Mouse (Mus musculus) embryonic facial prominence, embryonic 10.5 days (tissue): ENCODE results near the gene Eaf2. TPM values are rescaled to one million over a fixed set of nuclear protein-coding genes. Genes with fewer than 3 reads are reported as not detected.

Experiments used
- DNase-seq: peaks from one replicate; pipeline ENCODE4 v3.0.0-alpha.2; 2017; ENCODE audit warnings: low spot score
- H3K27ac ChIP-seq: fragments of 300-500 bp; sonication (generic); replicated peaks from 2 replicates; pipeline ENCODE4 v1.5.1; 2016; ENCODE audit warnings: mild to moderate bottlenecking
- H3K27me3 ChIP-seq: fragments of 300-500 bp; sonication (generic); replicated peaks from 2 replicates; pipeline ENCODE4 v1.6.1; 2016; ENCODE audit warnings: low read depth, mild to moderate bottlenecking; ENCODE audit not compliant: poor library complexity, severe bottlenecking
- H3K36me3 ChIP-seq: fragments of 300-500 bp; sonication (generic); replicated peaks from 2 replicates; pipeline ENCODE4 v1.6.1; 2016; ENCODE audit warnings: mild to moderate bottlenecking, moderate library complexity
- H3K4me1 ChIP-seq: fragments of 300-500 bp; sonication (generic); 2 replicates; pipeline ENCODE4 v1.6.1; 2016
- H3K4me3 ChIP-seq: fragments of 300-500 bp; sonication (generic); 2 replicates; pipeline ENCODE4 v1.5.1; 2016; ENCODE audit warnings: mild to moderate bottlenecking, moderate library complexity
- H3K9me3 ChIP-seq: fragments of 300-500 bp; sonication (generic); 2 replicates; pipeline ENCODE4 v1.6.1; 2016; ENCODE audit warnings: mild to moderate bottlenecking
- WGBS: fragments of 180-500 bp; shearing (Covaris S2); methylation state at CpG from one replicate; pipeline ENCODE4 v1.1.7; 2016; 5-methylcytosine and 5-hydroxymethylcytosine counted together
- polyA plus RNA-seq: library from polyadenylated mRNA; unstranded; fragments of >200 nt; fragmentation: Nextera tagmentation; extraction: Ambion mirVana; gene quantifications from 2 replicates; pipeline ENCODE4 v1.2.1, GENCODE M21; 2016

The Eaf2 gene
- polyA plus RNA-seq, 1 experiment from 2014 or later = 1.4 TPM

DNA sequence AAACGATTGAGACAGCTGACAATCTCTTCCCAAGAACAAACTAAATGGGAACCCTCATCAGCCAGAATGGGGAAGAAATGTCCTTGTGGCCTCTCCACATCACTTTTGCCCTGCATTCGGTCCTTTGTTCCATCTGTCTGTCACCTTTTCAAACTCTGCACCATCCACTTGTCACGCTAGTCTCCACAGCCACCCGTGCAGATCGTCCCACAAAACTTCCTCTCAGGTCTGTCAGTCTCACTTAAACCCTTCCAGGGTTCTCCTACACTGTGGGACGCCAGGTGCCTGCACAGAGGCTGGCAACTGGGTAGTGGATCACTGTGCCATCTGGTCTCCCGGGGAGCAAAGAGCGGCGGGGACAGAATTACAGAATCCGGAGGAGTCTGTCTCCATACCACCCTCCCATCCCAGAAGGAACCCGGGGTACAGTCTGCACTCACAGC, 47.2 kb downstream of the Eaf2 start:
- H3K27ac ChIP-seq = peak overlapping the region; percentile 97; the same call in 1 of the 2 replicates
- WGBS = 3% methylated on average over 11 of the region's 11 CpGs
- no peak for DNase-seq
- H3K9me3 ChIP-seq = no peaks in the 10 kb centered on the region
- peaks cover 14% of the 10 kb centered on the region for H3K4me1 ChIP-seq
- peaks cover 22% of the 10 kb centered on the region for H3K36me3 ChIP-seq
- peaks cover 18% of the 10 kb centered on the region for H3K27me3 ChIP-seq
- peak overlapping the region; percentile 90 for H3K4me3 ChIP-seq

DNA sequence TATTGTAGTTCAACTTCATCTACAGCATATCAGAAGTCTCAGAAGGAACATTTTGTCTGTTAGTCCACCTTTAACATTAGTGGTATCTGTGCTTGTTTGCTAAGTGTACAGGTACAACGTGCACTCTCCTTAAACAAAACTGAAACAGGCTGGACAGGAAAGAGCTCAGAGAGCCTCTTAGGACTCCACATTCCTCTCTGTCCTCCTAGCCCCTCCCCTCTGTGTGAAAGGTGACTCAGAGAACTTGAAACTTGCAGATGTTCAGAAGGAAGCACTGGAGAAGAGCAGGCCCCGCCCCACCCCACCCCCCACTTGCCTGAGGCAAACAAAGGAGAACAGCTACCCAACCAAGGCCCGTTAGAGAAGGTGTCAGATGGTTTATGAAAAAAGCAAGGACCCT, 53.3 kb downstream of the Eaf2 start:
- H3K27ac ChIP-seq = peak overlapping the region; percentile 40; the same call in 1 of the 2 replicates
- WGBS = 5% methylated on average over 3 of the region's 3 CpGs
- peak; percentile 64 for DNase-seq
- H3K4me1 ChIP-seq = peaks cover 13% of the 10 kb centered on the region
- peaks cover 5% of the 10 kb centered on the region for H3K27me3 ChIP-seq
- no peak overlapping the region for H3K4me3 ChIP-seq
- H3K9me3 ChIP-seq = no peaks in the 10 kb centered on the region
- no peaks in the 10 kb centered on the region for H3K36me3 ChIP-seq

DNA sequence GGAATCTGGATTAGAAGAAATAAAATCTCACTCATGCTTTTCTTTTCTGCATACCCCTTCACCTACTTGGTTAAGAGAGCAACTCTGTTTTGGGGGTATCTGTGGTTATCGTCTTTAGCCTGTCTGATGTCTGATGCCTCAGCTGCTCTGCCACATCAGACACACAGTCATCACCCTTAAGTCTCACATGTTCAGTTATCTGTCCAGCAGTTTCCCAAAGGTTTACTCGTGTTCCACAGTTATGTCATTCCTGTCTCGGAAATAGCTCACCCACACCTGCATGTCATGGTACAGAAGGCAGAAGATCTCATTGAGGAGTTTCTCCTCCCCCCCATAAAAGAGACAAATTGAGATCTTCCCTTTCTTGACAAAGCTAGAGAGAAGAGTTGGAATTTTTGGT, 54.1 kb downstream of the Eaf2 start:
- H3K9me3 ChIP-seq = no peaks in the 10 kb centered on the region
- DNase-seq = no peak
- no peaks in the 10 kb centered on the region for H3K36me3 ChIP-seq
- H3K4me1 ChIP-seq = peaks cover 13% of the 10 kb centered on the region
- 78% methylated on average over 3 of the region's 3 CpGs for WGBS
- no peak overlapping the region for H3K4me3 ChIP-seq
- H3K27me3 ChIP-seq = no peaks in the 10 kb centered on the region
- no peak overlapping the region for H3K27ac ChIP-seq

DNA sequence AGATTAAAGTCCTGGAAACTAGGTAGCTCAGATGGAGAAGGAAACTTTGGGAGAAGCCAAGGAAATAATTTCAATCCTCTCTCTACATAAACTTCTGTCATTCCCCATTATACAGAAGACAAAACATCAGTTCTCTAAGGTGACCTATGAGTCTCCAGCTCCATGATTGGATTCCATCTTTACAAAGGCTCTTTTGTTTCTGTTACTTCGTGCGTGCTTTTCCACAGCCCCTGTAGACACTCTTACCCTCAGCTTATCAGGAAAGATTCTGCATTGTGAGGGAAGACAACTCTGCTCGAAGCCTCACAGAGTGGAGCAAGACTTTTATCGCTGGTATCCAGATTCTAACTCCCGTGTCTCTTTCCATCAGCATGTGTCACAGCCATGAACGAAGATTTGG, 54.8 kb downstream of the Eaf2 start:
- no peaks in the 10 kb centered on the region for H3K9me3 ChIP-seq
- DNase-seq = no peak
- no peak overlapping the region for H3K4me3 ChIP-seq
- no peaks in the 10 kb centered on the region for H3K27me3 ChIP-seq
- WGBS = 58% methylated on average over 6 of the region's 6 CpGs
- no peaks in the 10 kb centered on the region for H3K36me3 ChIP-seq
- H3K4me1 ChIP-seq = peaks cover 13% of the 10 kb centered on the region
- no peak overlapping the region for H3K27ac ChIP-seq

DNA sequence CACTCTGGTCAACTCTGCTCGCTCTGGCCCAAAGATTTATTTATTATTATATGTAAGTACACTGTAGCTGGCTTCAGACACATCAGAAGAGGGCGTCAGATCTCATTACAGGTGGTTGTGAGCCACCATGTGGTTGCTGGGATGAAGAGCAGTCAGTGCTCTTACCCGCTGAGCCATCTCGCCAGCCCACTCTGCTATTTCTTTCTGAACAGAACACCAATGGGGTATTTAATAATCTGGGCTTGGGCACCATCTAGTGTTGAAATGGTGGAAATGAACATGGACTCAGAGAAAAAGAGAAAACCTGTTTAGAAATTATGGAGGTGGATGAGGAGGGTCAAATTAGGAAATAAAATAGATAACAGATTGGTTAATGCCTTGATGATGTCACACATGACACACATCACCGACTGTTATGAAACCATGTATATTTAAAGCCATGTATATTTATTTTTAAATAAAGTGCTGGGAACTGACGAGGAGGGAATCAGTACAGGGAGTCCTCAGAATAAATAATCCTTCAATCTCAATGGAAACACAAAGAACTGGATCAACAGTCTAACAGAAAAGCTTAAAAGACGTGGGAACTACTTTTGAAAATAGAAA, 57.4 kb downstream of the Eaf2 start:
- WGBS = 18% methylated on average over 7 of the region's 7 CpGs
- Histone ChIP-seq H3K27ac (no peak overlapping the region), H3K27me3 (no peaks in the 10 kb centered on the region), H3K4me1 (peaks cover 13% of the 10 kb centered on the region), H3K4me3 (no peak overlapping the region), H3K36me3 (no peaks in the 10 kb centered on the region), H3K9me3 (no peaks in the 10 kb centered on the region)
- DNase-seq = peak; percentile 74

DNA sequence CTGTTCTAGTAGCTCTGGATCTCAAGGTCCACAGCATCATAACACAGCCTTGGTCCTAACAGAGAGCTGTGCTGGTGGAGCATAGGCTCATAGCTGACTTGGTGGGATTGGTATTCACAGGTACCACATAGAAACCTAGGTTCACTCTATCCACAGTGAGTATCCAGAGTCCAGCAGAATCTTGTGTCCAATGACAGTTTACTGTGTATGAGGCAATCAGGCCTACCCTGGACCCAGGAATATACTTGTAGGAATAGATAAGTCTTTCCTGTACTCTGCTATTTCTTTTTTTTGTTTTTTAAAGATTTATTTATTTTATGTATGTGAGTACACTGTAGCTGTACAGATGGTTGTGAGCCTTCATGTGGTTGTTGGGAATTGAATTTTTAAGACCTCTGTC, 57.9 kb downstream of the Eaf2 start:
- Histone ChIP-seq H3K9me3 (no peaks in the 10 kb centered on the region), H3K36me3 (no peaks in the 10 kb centered on the region), H3K4me3 (no peak overlapping the region), H3K27me3 (no peaks in the 10 kb centered on the region), H3K4me1 (peaks cover 12% of the 10 kb centered on the region), H3K27ac (no peak overlapping the region)
- no peak for DNase-seq

DNA sequence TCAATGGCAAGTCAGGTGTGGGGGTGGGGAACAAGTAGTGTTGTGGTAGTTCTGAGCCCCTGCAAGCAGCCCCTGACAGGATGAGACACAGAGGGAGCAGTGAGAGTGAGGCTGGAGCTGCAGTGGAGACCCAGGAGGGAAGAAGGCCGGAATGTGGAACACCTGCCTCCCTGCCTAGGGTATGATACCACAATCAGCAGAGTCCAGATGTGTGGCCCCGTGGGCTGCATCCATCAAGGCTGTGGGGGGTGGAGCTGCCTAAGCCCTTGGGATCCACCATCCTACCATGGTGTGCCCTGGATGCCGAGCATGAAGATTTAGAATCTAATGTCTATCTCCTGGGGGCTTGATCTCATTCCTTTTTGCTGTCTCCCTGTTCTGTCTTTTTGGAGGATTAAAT, 61.1 kb downstream of the Eaf2 start:
- H3K27ac ChIP-seq = no peak overlapping the region
- DNase-seq = no peak
- no peak overlapping the region for H3K4me3 ChIP-seq
- H3K4me1 ChIP-seq = no peaks in the 10 kb centered on the region
- H3K36me3 ChIP-seq = no peaks in the 10 kb centered on the region
- no peaks in the 10 kb centered on the region for H3K9me3 ChIP-seq
- no peaks in the 10 kb centered on the region for H3K27me3 ChIP-seq
- whole genome bisulfite sequencing = 67% methylated on average over 3 of the region's 3 CpGs

DNA sequence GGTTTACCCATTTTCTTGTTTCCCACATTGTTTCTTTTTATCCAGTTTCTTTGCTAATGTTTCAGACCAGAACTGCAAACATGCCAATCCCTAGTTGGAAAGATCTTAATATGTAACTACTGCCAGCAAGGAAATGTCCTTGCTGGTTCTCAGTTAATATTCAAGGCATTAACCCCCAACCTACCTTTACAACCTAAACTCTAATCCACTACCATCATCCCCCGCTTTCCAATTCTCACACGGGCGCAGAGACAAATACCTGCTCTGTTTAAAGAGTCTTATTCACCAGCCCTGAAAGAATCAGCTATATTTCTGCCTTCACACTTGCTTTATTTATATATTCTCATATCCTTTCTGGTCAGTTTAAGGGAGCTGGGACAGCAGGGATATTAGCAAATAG, 66.2 kb downstream of the Eaf2 start:
- no peak for DNase-seq
- no peaks in the 10 kb centered on the region for H3K36me3 ChIP-seq
- no peaks in the 10 kb centered on the region for H3K9me3 ChIP-seq
- WGBS = 90% methylated on average over 3 of the region's 3 CpGs
- no peaks in the 10 kb centered on the region for H3K4me1 ChIP-seq
- no peak overlapping the region for H3K4me3 ChIP-seq
- H3K27me3 ChIP-seq = no peaks in the 10 kb centered on the region
- H3K27ac ChIP-seq = no peak overlapping the region

DNA sequence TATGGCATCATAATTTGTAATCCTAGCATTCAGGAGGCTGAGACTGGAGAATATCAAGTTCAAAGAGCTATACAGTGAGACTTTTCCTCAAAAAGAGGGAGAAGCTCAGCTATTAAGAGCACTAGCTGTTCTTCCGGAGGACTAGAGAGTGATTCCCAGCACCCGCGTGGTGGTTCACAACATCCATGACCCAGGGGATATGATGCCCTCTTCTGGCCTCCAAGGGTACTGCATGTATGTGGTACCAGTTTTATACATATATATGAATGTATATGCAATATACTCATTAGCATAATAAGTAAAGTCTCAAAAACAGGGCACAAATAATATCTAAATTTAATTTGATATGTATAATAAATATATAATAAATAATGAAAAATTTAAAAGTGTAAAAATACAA, 72.4 kb downstream of the Eaf2 start:
- Histone ChIP-seq H3K27me3 (no peaks in the 10 kb centered on the region), H3K4me3 (no peak overlapping the region), H3K4me1 (no peaks in the 10 kb centered on the region), H3K27ac (no peak overlapping the region), H3K36me3 (no peaks in the 10 kb centered on the region), H3K9me3 (0 out of 2 replicates have a peak, but pooled peaks cover 2% of the 10 kb centered on the region)
- no peak for DNase-seq
- 89% methylated on average over 3 of the region's 3 CpGs for WGBS

DNA sequence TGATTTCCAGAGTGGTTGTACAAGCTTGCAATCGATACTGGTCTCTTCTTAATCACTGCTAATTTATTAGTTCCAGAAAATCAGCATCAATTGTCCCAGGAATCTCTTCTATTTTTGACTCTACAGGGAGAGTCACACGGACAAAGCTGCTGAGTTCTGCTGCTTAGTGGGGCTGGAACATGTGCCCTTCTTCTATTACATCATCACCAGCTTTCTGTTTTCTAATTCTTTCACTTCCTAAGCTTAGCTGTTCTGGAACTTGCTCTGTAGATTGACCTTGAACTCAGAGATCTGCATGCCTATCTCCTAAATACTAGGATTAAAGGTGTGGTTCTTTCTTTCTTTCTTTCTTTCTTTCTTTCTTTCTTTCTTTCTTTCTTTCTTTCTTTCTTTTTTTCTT, 76.5 kb downstream of the Eaf2 start:
- 81% methylated on average over 2 of the region's 2 CpGs for WGBS
- Histone ChIP-seq H3K4me1 (no peaks in the 10 kb centered on the region), H3K27me3 (no peaks in the 10 kb centered on the region), H3K4me3 (no peak overlapping the region), H3K27ac (no peak overlapping the region), H3K9me3 (0 out of 2 replicates have a peak, but pooled peaks cover 2% of the 10 kb centered on the region), H3K36me3 (no peaks in the 10 kb centered on the region)
- DNase-seq = no peak

DNA sequence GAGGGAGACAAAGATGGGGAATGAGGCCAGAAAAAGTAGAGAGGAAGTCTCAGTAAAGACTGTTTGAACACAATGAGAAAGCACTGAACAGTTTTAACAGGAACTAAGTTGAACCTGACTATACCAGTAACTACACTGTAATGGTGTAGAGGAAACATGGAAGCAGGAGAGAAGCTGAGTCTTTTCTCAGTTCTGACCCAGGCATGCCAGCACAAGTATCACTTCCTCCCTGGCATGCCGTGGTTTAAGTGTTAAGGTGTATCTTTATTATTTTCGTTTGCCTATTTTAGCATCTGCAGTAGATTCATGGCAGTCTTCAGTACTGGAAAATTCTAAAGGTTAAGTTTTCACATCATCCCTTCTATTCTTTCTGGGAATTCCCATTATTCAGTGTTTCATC, 79.8 kb downstream of the Eaf2 start:
- WGBS = 85% methylated on average over 2 of the region's 2 CpGs
- Histone ChIP-seq H3K4me3 (no peak overlapping the region), H3K27ac (no peak overlapping the region), H3K9me3 (no peaks in the 10 kb centered on the region), H3K36me3 (no peaks in the 10 kb centered on the region), H3K27me3 (no peaks in the 10 kb centered on the region), H3K4me1 (no peaks in the 10 kb centered on the region)
- no peak for DNase-seq

DNA sequence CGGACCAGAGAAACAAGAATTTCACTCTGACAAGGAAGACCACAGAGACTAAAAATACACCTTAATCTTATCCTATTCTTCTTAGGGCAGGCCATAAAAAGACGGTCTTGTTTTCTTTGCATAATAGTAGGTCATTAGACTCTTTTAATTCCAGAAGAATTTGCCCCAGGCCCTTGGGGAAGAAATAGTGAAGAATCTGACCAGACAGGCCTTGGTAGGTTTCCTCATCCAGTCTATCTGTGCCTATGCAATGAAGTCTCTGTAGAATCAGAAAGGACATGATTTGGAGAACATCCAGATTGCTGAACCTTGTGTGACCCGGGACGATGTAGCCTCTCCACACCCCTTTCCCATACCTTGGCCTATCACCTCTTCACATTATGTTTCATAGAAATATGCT, 84.6 kb downstream of the Eaf2 start:
- H3K27me3 ChIP-seq = no peaks in the 10 kb centered on the region
- DNase-seq = no peak
- no peak overlapping the region for H3K4me3 ChIP-seq
- WGBS = 80% methylated on average over 4 of the region's 4 CpGs
- H3K36me3 ChIP-seq = no peaks in the 10 kb centered on the region
- H3K4me1 ChIP-seq = no peaks in the 10 kb centered on the region
- H3K27ac ChIP-seq = no peak overlapping the region
- H3K9me3 ChIP-seq = no peaks in the 10 kb centered on the region

DNA sequence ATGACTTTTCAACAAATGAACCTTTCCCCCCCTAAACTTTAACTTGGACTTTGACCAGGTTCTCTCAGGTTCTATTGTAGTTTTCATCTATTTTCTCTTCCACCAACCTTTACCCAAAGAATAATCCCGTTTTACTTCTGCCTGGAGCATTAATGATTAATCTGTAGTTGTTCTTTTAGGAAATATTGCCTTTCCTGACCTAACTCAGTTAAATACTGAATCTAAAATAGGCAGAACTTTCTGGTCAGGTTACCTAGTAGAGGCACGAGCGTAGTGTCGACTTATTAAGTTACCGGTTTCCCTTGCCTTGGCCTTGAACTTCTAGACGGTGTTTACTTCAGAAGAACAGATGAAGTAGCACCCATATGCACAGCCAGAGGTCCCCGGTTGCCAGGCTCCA, 88.3 kb downstream of the Eaf2 start:
- H3K4me3 ChIP-seq = no peak overlapping the region
- no peaks in the 10 kb centered on the region for H3K9me3 ChIP-seq
- no peak overlapping the region for H3K27ac ChIP-seq
- H3K36me3 ChIP-seq = no peaks in the 10 kb centered on the region
- H3K27me3 ChIP-seq = no peaks in the 10 kb centered on the region
- WGBS = 94% methylated on average over 7 of the region's 7 CpGs
- 0 out of 2 replicates have a peak, but pooled peaks cover 4% of the 10 kb centered on the region for H3K4me1 ChIP-seq
- no peak for DNase-seq
